Mouse (Mus musculus) R1 (cell line): ENCODE results near the gene Unc93b1.

Source experiments
- DNase-seq: peaks from one replicate; pipeline ENCODE4 v3.0.0-alpha.2; 2018; ENCODE audit warnings: low read depth, low spot score

Unc93b1 gene

GRCm38 (mm10) chr19:3935032-3935895 lies at the start of gene Unc93b1:
TSS of gene Unc93b1 (plus strand) at chr19:3935186.
- peak; percentile 89 for DNase-seq

- DNase-seq, result no peak
These were observed 45.9 kb upstream of the Unc93b1 start for GRCm38 (mm10) chr19:3889096-3889495.

GRCm38 (mm10) chr19:3890181-3890580 lies 44.8 kb upstream of the Unc93b1 start:
- peak; percentile 36 for DNase-seq

- no peak for DNase-seq
These were observed 41.4 kb upstream of the Unc93b1 start for GRCm38 (mm10) chr19:3893545-3894116.

- no peak for DNase-seq
These were observed 40.7 kb upstream of the Unc93b1 start for GRCm38 (mm10) chr19:3894294-3894693.

GRCm38 (mm10) chr19:3895171-3895631 lies 39.8 kb upstream of the Unc93b1 start:
- DNase-seq, result peak; percentile 60

GRCm38 (mm10) chr19:3896208-3896607 lies 38.8 kb upstream of the Unc93b1 start:
- no peak for DNase-seq

GRCm38 (mm10) chr19:3897557-3897956 lies 37.4 kb upstream of the Unc93b1 start:
- no peak for DNase-seq

GRCm38 (mm10) chr19:3898952-3899351 lies 36.0 kb upstream of the Unc93b1 start:
- DNase-seq, result no peak

- DNase-seq, result no peak
These were observed 35.4 kb upstream of the Unc93b1 start for GRCm38 (mm10) chr19:3899618-3900017.

GRCm38 (mm10) chr19:3902966-3903365 lies 32.0 kb upstream of the Unc93b1 start:
- DNase-seq, result no peak

- peak; percentile 58 for DNase-seq
These were observed 31.2 kb upstream of the Unc93b1 start for GRCm38 (mm10) chr19:3903648-3904362.

- no peak for DNase-seq
These were observed 30.7 kb upstream of the Unc93b1 start for GRCm38 (mm10) chr19:3904363-3904675.

- DNase-seq, result no peak
These were observed 29.6 kb upstream of the Unc93b1 start for GRCm38 (mm10) chr19:3905261-3905969.

- no peak for DNase-seq
These were observed 28.7 kb upstream of the Unc93b1 start for GRCm38 (mm10) chr19:3906326-3906725.

GRCm38 (mm10) chr19:3906795-3907786 lies 27.9 kb upstream of the Unc93b1 start, which contains the start of gene Tcirg1:
TSS of gene Tcirg1 (minus strand) at chr19:3907133.
- peak; percentile 62 for DNase-seq

GRCm38 (mm10) chr19:3907876-3908660 lies 26.9 kb upstream of the Unc93b1 start:
- DNase-seq, result no peak

- DNase-seq, result no peak
These were observed 24.8 kb upstream of the Unc93b1 start for GRCm38 (mm10) chr19:3910206-3910605.

GRCm38 (mm10) chr19:3912337-3913204 lies 22.4 kb upstream of the Unc93b1 start, which contains the start of gene Ndufs8:
TSS of gene Ndufs8 (minus strand) at chr19:3912774.
- peak; percentile 100 for DNase-seq
